Mouse (Mus musculus) ZHBTc4 (cell line): ENCODE data around the gene Olfr228.
"Not testable (repeated sequence)": the region's sequence is repeated elsewhere in the genome, so short reads cannot be mapped to it uniquely, and the experiment has no call there.

ENCODE experiments used
- DNase-seq: peaks from one replicate; pipeline ENCODE4 v3.0.0-alpha.2; 2011; ENCODE audit warnings: low read depth, low spot score

The Olfr228 gene

GRCm38 (mm10) chr2:86487286-86487685, at the start of gene Olfr228:
TSS of gene Olfr228 (minus strand) at chr2:86487386.
- no peak for DNase-seq

GRCm38 (mm10) chr2:86530991-86531390, 43.8 kb upstream of the Olfr228 start:
- DNase-seq = no peak

- DNase-seq = no peak
These were observed 21.0 kb upstream of the Olfr228 start, which contains the start of gene Olfr1076 for GRCm38 (mm10) chr2:86508161-86508560. TSS of gene Olfr1076 (plus strand) at chr2:86508461.

- peak; percentile 77 for DNase-seq
These were observed 22.6 kb downstream of the Olfr228 start for GRCm38 (mm10) chr2:86464442-86465109.

- no peak for DNase-seq
These were observed 26.8 kb downstream of the Olfr228 start for GRCm38 (mm10) chr2:86460434-86460833.

GRCm38 (mm10) chr2:86456169-86456568, 31.0 kb downstream of the Olfr228 start, which contains the start of gene Olfr1066:
TSS of gene Olfr1066 (minus strand) at chr2:86456269.
- no peak for DNase-seq

- not testable (repeated sequence) for DNase-seq
These were observed 36.7 kb downstream of the Olfr228 start, which contains the start of gene Olfr1065 for GRCm38 (mm10) chr2:86450491-86450890. TSS of gene Olfr1065 (minus strand) at chr2:86450591.

GRCm38 (mm10) chr2:86442101-86442500, 45.1 kb downstream of the Olfr228 start:
- DNase-seq = peak; percentile 86
